Mouse (Mus musculus) gastrocnemius, postnatal 36 days (tissue): ENCODE measurements around the gene Zmym4. TPM values are rescaled to one million over a fixed set of nuclear protein-coding genes. Genes with fewer than 3 reads are reported as not detected.
"Not testable (repeated sequence)": the region's sequence is repeated elsewhere in the genome, so short reads cannot be mapped to it uniquely, and the experiment has no call there.

Experiments used
- DNase-seq, 2 experiments: peaks; one replicate each; pipeline ENCODE4 v3.0.0; 2022
- intact Hi-C: fragments of 180-260 bp; cut with DNase I; formaldehyde crosslinking; loops from one replicate; pipeline ENCODE4 v1.15.1; 2025
- long read RNA-seq, 2 experiments: library from polyadenylated mRNA; stranded (forward); transcript quantifications; one replicate each; pipeline ENCODE4 v2.0.0; 2021
- total RNA-seq, 2 experiments: library from RNA; stranded (reverse); gene quantifications; 2 replicates each; pipeline ENCODE4 v1.2.3; 2021

The Zmym4 gene
- total RNA-seq, result 10 to 100 TPM; 13.8 to 15.9 TPM
- long read RNA-seq, experiment 1, partial matches to known transcripts, result 1 of 3 reads
- long read RNA-seq, experiment 1, other reads (novel, unspliced or antisense), result 2 of 3 reads
- long read RNA-seq, experiment 2, partial matches to known transcripts, result 1 of 1 reads
- long read RNA-seq, experiment 2, other reads (novel, unspliced or antisense), result 0 of 1 reads

DNA sequence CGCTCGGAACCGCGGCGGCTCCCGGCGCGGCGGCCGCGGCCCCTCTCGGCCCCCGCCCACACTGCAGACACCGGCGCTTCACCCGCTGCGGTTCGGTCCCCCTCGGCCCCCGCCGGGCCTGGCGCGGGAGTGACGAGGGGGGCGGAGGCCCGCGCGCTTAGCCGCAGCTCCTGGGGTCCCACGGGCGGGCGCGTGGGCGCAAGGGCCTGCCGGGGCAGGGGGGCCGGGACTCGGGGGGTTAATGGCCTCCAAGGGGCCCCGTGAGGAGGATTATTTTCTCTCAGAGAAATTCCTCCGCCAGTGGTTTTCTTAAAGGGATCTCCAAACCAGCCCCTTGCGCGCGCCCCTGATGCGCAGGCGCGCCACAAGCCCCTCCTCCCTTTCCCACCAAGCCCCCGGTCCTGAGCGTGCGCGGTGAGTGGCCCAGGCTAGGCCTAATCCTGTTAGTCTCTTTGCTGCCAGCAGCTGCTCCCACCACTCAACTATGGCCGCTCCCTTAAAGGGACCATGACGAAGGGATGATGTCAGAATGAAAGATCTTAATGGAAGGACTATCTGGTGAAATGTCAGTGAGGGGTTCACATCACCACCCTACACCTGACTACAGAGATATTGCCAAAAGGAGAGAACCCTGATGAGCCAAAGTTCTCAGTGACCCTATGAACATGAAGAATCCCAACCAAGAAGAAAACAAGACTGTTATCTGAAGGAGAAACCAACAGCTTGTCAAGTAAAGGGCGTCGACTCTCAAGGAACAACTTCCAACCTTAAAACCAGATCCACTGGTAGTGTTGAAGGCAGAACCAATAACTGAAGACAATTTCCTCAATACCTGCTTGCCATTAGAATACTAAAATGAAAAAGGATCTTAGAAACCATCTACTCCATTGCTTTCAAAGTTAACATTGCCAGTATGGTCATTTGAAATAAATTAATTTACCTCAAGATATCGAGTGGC is at the start of gene Zmym4:
Gene Zmym4 (minus strand): TSS at position 272 of the 958 bp plus-strand sequence.
- intact Hi-C loops, result no loop called here

DNA sequence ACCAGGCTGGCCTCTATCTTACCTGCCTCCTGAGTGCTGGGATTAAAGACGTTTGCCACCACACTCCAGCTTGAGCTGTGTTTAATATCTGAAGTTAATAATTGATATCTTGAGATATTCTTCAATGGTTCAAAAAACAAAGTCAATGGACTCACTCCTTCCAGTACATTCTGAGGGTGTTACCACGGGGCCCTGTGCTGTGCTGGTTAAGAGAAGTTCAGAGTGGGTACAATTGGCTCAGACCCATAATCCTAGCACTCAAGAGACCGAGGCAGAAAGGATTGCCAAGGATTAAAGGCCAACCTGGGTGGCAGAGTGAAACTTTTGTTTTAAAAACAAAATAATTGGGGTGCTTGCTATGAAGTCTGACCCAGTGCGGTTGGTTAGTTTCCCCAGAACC is 48.4 kb upstream of the Zmym4 start:
- intact Hi-C loops, result no loop called here
- DNase-seq, result no peak

More for the DNA sequence above, at the start of gene Zmym4:
- DNase-seq, result peak; percentile 91 to 94

DNA sequence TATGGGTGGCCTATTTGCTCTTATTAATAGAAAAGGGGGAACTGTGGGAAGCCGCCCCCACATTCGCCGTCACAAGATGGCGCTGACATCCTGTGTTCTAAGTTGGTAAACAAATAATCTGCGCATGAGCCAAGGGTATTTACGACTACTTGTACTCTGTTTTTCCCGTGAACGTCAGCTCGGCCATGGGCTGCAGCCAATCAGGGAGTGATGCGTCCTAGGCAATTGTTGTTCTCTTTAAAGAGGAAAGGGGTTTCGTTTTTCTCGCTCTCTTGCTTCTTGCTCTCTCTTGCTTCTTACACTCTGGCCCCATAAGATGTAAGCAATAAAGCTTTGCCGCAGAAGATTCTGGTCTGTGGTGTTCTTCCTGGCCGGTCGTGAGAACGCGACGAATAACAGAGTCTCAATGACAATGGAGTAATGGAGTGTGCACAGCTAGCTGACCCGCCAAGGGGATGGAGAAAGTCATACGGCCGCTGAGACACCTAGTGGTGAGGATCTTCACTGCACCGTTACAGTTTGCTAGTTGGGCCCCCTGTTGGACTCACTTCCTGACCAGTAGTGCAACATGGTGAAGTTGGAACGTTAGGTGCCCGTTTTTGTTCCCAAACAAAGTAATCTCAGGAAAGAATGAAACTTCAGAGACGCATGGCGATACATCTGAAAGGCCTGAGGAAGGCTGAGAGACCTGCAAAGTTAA is 47.5 kb upstream of the Zmym4 start:
- intact Hi-C loops, result not testable (repeated sequence)
- DNase-seq, result peak; percentile 71 to 77

DNA sequence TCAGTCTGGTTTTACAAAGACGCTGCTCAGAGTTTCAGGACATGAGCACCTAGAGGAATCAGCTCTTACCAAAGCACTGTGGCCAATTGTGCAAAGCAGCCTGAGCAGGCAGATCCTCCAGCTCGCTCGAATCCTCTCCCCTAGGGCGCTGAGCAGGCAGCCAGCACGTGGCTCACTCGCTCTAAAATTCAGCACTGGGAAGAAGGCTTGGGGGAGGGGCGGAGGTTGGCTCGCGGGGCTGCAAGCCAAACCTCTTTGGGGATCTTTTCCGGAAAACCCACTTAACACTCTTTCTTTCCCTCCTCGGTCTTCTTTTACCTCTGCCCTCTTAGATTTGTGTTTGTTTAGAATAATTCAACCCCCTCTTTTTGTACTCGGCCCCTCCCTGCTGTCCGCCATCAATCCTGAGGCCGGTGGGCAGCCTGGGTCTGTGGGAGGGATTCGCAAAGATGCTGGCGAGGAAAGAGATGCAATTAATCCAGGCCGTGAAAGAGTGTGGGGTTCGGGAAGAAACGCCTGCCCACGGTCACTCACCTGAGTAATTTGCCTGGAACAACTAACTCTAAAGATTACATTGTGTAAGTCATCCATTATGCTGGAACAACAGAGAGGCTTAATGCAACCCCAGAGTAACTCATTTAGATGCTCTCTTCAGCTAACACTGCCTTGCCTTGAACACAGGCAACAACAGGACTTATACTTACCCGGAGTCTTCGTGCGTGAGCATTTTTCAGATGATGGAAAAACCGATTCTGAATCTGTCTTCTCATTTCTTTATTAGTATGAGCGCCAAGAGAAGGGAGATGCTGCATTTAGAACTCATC is 37.4 kb upstream of the Zmym4 start:
- no peak for DNase-seq

DNA sequence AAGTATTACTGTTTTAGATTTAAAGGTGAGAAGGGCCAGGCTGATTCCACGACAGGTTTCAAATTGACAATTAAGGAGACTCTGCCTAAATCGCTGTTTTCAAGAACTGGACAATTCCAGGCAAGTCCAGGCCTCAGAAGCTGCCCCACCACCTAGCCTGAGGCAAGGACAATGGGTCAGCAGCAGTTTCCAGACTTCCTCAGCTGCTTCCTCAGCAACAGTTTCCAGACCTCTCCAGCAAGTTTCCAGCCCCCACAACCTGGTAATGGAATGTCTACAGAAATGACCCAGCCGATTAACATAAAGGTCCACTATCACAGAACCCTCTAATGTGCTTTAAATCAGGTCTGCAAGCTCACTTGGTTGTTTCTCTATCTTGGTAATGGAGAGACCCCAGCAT is 36.4 kb upstream of the Zmym4 start:
- intact Hi-C loops, result no loop called here
- no peak for DNase-seq

More for the DNA sequence above, 37.4 kb upstream of the Zmym4 start:
- intact Hi-C loops, result no loop called here

DNA sequence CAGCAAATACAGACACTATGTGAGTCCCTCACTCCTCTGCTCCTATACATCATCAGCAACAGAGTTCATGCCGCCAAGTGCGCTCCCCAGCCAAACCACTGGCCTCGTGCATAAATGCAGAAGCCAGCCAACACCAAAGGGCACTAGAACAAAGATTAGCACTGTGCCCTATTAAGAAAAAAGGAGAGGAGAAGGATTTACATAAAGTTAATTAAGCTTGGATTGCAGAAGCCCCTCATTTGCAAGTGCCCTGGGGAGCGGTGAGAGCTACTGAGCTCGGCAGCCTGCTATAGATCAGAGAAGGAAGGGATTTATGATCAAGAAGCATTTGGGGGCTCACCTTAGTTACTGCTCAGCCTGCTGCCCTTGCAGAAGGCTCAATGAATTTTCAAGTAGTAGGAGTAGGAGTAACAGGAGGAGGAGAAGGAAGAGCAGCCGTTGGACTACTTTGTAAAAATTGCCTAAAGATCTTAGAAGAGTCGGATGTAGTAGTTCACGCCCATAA is 32.7 kb upstream of the Zmym4 start:
- DNase-seq, result no peak
- intact Hi-C loops, result no loop called here

DNA sequence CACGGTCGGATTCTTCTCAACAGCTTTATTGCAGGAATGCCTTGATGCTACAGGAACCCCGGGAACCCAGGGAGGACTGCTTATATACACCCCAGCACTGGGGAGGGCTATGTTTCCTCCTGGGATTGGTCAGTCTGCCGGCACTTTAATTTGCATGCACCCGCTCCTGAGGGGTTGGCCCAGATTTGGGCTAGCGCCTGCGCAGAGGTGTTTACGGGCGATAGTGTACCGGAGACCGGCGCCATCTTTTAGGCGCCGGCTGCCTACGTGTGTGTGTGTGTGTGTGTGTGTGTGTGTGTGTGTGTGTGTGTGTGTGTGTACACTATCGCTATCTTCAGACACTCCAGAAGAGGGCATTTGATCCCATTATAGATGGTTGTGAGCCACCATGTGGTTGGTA is 31.4 kb upstream of the Zmym4 start:
- intact Hi-C loops, DNase-seq: not testable (repeated sequence)

DNA sequence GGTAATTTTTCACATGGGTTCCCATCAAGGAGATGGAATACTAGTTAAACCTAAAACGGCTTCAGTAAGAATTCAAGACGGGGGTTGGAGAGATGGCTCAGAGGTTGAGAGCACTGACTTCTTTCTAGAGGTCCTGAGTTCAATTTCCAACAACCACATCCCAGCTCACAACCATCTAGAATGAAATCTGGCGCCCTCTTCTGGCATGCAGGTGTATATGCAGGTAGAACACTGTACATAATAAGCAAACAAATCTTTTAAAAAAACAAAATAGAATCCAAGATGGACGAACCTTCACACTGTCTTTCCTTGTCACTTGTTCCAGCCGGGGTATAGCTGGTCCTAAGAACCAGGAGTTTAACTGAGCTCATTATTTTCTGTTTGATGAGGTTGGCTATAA is 24.4 kb upstream of the Zmym4 start:
- no peak for DNase-seq
- intact Hi-C loops, result no loop called here

DNA sequence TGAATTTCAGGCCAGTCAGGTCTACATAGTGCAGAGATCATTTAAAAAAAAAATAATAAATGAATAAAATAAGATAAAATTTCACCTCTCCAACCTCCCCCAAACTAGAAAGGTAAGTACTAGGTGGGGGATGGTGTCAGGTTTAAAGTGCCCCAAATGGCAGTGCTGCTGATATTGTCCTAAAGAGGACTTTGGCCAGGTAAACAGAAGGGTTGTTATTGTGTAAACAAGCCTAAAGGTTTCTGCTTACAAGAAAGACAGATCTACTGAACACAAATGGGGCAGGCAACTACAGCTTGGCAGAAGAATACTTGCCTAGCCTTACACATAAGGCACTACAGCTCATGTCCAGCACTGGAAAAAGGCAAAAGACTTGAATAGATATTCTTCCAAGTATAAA is 22.6 kb upstream of the Zmym4 start:
- no peak for DNase-seq
- intact Hi-C loops, result no loop called here

DNA sequence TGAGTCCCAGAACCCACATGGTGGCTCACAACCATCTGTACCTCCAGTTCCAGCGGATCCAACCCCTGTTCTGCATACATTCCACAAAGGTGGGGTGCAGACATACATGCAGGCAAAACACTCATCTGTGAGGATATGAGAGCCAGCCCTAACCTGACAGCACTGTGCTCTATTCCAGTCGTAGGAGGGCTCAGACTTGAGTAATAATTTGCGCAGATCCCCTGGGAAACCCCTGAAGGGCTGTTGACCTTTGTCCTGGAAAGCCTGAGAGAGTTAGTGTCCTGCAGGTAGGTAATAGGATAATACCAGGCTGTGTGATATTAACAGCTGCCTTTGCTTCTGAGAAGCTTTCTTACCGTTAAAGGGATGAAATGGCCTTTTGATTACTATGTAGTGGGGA is 20.6 kb upstream of the Zmym4 start:
- no peak for DNase-seq
- intact Hi-C loops, result no loop called here

DNA sequence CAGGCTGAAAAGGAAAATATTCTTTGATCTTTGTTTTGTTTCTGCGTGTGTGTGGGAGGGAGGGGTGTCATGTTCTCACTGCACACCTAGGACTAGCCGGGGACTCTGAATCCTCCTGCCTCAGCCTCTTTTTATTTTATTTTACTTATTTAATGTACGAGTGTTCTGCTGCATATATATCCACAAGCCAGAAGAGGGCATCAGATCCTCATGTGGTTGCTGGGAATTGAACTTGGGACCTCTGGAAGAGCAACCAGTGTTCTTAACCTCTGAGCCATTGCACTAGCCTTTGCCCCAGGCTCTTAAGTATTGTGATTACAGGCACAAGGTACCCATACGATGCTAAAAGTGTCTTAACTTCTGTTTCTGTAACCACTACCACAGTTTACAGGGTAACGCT is 18.8 kb upstream of the Zmym4 start:
- no peak for DNase-seq
- intact Hi-C loops, result no loop called here

DNA sequence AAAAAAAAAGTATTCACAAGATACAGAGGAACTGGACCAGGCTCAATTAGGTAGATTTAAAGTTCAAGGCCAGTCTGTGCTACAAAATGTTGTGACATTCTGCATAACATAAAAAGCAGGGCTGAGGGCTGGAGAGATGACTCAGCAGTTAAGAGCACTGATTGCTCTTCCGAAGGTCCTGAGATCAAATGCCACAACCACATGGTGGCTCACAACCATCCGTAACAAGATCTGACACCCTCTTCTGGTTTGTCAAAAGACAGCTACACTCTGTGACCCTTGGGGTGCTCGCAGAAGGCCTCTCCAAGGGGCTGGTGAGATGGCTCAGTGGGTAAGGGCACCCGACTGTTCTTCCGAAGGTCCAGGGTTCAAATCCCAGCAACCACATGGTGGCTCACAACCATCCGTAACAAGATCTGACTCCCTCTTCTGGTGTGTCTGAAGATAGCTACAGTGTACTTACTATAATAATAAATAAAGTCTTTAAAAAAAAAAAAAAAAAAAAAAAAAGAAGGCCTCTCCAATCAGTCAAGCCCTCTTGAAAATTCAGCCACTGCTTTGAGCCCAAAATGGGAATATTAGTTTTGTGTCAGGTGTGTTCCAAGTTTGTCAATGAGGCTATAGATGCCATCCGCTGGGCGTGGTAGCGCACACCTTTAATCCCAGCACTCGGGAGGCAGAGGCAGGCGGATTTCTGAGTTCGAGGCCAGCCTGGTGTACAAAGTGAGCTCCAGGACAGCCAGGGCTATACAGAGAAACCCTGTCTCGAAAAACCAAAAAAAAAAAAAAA is 16.0 kb upstream of the Zmym4 start:
- intact Hi-C loops, DNase-seq: not testable (repeated sequence)

DNA sequence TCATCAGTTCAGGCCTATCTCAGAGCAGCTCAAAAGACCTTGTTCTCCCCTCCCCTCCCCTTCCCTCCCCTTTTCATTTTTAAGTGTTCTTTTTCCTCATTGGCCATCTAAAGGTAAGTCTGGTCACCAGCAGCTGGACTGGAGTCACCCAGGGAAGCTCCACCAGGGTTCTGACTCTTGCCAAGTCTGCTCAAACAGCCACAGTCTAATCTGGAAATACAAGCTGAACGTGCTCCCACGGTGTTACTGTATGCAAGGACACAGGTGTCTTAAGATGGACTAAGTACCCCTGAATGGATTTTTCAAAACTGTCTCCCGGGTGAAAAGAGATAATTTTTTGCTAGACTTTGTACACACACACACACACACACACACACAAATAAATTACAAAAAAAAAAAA is 15.4 kb upstream of the Zmym4 start:
- intact Hi-C loops, result no loop called here
- DNase-seq, result no peak

DNA sequence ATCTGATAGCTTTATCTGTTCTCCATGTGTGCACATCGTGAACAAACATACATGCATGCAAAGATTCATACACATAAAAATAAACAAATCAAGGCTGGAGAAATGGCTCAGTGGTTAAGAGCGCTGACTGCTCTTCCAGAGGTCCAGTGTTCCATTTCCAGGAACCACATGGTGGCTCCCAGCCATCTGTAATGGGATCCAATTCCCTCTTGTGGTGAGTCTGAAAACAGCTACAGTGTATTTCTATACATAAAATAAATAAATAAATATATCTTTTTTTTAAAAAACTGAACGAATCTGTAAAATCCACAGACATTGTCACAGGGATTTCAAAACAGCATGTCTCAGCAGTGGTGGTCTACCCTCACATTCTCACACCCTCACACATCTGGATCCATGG is 10.8 kb upstream of the Zmym4 start:
- intact Hi-C loops, result no loop called here
- no peak for DNase-seq

DNA sequence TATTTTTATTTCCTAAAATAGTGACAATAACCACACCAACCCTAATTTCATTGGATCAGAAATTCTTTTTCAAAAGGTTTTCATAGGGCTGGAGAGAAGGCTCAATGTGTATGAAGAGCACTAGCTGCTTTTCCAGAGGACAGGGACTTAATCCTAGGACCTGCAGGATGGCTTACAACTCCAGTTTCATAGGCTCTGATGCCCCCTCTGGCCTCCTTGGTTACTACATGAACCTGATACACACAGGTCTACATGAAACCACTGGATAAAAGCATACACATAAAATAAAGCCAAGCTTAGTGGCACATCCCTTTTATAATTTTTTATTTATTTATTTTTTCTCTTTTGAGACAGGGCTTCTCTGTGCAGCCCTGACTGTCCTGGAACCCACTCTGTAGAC is 9.5 kb upstream of the Zmym4 start:
- intact Hi-C loops, result no loop called here

DNA sequence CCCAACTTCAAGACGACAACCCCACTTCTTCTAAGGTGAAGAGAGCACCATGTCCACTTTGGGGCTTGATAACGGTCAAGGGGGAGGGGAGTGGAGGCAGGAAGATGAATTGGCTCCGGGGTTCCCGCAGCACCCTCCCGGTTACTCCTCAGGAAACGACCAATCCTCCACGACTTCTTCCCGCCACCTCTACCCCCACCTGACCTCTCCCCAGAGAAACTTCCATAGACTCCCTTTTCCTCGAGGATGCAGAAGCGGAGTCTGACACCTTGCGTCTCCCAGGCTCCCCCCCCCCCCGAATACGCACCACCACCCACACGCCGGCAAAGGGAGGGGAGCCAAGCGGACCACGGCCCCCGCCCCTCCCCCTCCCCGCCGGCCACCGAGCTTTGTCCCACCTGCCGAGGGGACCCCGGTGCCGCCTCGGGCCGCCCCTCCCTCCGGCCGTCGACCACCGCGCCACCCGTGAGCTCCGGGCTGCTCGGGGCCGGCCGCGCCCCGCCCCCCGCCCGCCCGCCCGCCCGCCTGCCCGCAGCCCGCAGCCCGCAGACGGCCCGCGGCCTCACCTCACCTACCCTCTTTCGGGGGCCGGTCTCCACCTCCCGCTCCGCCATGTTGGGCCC is 583 bp downstream of the Zmym4 start:
- DNase-seq, result peak; percentile 3 to 17
- intact Hi-C loops, result no loop called here

More for the DNA sequence above, 9.5 kb upstream of the Zmym4 start:
- DNase-seq, result peak in 1 of 2 experiments; percentile 14

DNA sequence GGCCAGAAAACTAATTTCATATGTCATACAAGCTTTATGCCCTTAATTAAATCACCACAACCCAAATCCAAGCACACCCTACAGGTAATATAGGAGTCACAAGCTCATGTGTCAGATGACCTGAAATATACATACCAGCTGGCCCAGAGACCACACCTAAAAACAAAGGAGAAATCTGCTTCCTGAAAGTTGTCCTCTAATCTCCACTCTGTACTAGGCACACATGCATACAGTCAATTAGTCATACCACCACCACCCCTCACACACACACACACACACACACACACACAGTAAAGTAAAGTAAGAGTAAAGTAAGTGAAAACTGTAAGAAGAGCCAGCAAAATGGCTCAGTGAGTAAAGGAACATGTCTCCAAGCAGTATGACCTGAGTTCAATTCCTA is 9.3 kb downstream of the Zmym4 start:
- no peak for DNase-seq
- intact Hi-C loops, result no loop called here

DNA sequence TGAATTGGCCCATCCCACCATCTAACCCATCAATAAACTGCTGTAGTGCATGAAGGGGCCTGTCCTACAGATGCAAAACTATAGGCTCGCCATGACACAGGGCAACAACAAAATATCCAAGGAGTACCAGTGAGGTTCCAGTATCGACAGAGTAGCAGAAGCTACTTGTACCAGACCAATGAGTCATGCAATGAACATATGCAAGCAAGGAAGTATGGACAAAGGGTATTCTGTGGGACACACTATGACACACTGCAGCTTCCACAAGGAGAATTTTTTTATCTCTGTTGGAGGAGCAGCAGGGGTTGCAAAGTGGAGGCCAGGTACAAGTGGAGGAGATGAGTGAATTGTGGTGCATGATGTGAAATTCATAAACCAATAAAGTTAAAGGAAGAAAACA is 9.7 kb downstream of the Zmym4 start:
- intact Hi-C loops, result no loop called here
- no peak for DNase-seq

DNA sequence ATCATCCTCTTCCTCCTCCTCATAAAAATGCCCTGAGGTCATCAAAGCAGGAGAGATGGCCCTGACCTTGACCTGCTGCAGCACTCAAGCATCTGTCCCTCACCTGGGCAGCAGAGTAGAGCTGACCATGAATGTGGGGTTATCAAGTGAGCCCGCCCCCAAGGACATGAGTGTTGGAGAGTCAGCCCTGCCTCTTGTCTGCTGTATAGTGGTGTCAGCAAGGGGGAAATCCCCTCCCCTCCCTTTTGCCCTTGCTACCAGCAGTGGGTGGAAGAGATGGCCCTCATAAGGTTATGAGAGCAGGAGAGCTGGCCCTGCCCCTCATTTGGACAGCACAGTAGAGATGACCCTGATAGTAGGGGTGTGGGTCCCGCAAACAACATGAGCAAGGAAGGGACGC is 10.5 kb downstream of the Zmym4 start:
- intact Hi-C loops, result no loop called here

More for the DNA sequence above, 10.5 kb downstream of the Zmym4 start:
- DNase-seq, result no peak
